Mouse (Mus musculus) heart, embryonic 14.5 days (tissue): ENCODE measurements at regions not wholly inside any gene's neighbourhood (a gene's known extent, or its start where the extent isn't known, plus 50 kb on each side); places are given as distances from the start of the nearest gene placed in this dataset.

Source experiments
- ATAC-seq: fragments of 200-750 bp; cut with Nextera tagmentation; 2 replicates; pipeline ENCODE4 v1.8.0; 2017; ENCODE audit warnings: low read depth, moderate TSS enrichment; ENCODE audit not compliant: insufficient number of reproducible peaks, insufficient read depth, low FRiP score
- H3K27ac ChIP-seq, 2 experiments: fragments of 200-500 bp in 1 of 2; fragments of 300-500 bp in 1 of 2; sonication (generic) in 1 of 2; replicated peaks in 1 of 2; 2 replicates each; pipeline ENCODE4 v1.5.1; 2012 to 2014; ENCODE audit warnings: low read depth in 2 of 2, low read length in 2 of 2, control low read depth in 1 of 2, mild to moderate bottlenecking in 1 of 2, mixed read lengths in 1 of 2; ENCODE audit not compliant: control insufficient read depth in 1 of 2, insufficient read depth in 1 of 2
- H3K27me3 ChIP-seq: fragments of 300-500 bp; sonication (generic); 2 replicates; pipeline ENCODE4 v1.6.1; 2014; ENCODE audit warnings: mild to moderate bottlenecking, low read length, control low read depth; ENCODE audit not compliant: control insufficient read depth, insufficient read depth
- H3K36me3 ChIP-seq: fragments of 300-500 bp; sonication (generic); 2 replicates; pipeline ENCODE4 v1.6.1; 2014; ENCODE audit warnings: mild to moderate bottlenecking, control low read depth, low read length, mixed read lengths; ENCODE audit not compliant: control insufficient read depth, insufficient read depth
- H3K4me1 ChIP-seq, 2 experiments: fragments of 200-500 bp in 1 of 2; fragments of 300-500 bp in 1 of 2; sonication (generic) in 1 of 2; 2 replicates each; pipeline ENCODE4 v1.6.1; 2012 to 2014; ENCODE audit warnings: low read length in 2 of 2, control low read depth in 1 of 2, mixed read lengths in 1 of 2; ENCODE audit not compliant: control insufficient read depth in 2 of 2, insufficient read depth in 2 of 2
- H3K4me2 ChIP-seq: fragments of 300-500 bp; sonication (generic); 2 replicates; pipeline ENCODE4 v1.6.1; 2014; ENCODE audit warnings: mild to moderate bottlenecking, low read length
- H3K4me3 ChIP-seq, 2 experiments: fragments of 200-500 bp in 1 of 2; fragments of 300-500 bp in 1 of 2; sonication (generic) in 1 of 2; 2 replicates each; pipeline ENCODE4 v1.5.1; 2012 to 2014; ENCODE audit warnings: low read length in 2 of 2, mild to moderate bottlenecking in 2 of 2, control low read depth in 1 of 2, low read depth in 1 of 2, moderate library complexity in 1 of 2; ENCODE audit not compliant: control insufficient read depth in 1 of 2, insufficient read depth in 1 of 2
- H3K9ac ChIP-seq: fragments of 300-500 bp; sonication (generic); 2 replicates; pipeline ENCODE4 v1.6.1; 2014; ENCODE audit warnings: mild to moderate bottlenecking, low read length
- H3K9me3 ChIP-seq: fragments of 300-500 bp; sonication (generic); 2 replicates; pipeline ENCODE4 v1.6.1; 2016; ENCODE audit warnings: low read length, control low read depth; ENCODE audit not compliant: control insufficient read depth
- WGBS: fragments of 180-500 bp; shearing (Covaris S2); extraction: QIAGEN DNeasy Blood & Tissue Kit; methylation state at CpG from one replicate; pipeline ENCODE4 v1.1.7; 2014; 5-methylcytosine and 5-hydroxymethylcytosine counted together

DNA sequence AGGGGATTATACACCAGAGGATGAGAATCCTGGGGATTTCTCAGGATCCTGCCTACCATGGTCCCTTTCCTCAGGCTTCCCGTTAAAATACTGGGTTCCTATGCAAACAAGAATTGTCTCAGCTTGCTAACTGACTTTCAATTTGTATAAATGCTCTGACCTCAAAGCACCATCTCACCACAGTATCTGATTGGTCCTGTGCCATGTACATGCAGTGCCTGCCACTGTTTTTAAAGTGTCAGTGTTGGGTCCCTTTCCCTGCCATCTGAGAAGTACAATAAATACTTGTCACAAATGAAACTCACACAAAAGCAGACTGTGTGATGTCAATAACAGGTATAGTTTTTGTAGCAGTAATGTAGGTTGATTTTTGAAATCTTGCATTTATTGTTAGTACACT is 109.1 kb upstream of the Mef2c start:
- no peaks in the 10 kb centered on the region for H3K4me1 ChIP-seq
- no peak overlapping the region for H3K4me3 ChIP-seq
- no peak overlapping the region for H3K9ac ChIP-seq
- H3K27me3 ChIP-seq: no peaks in the 10 kb centered on the region
- H3K36me3 ChIP-seq: no peaks in the 10 kb centered on the region
- WGBS: 38% methylated on average over 1 of the region's 1 CpGs
- no peak overlapping the region for H3K4me2 ChIP-seq
- H3K9me3 ChIP-seq: no peaks in the 10 kb centered on the region
- no peak overlapping the region for H3K27ac ChIP-seq
- ATAC-seq: no peak

DNA sequence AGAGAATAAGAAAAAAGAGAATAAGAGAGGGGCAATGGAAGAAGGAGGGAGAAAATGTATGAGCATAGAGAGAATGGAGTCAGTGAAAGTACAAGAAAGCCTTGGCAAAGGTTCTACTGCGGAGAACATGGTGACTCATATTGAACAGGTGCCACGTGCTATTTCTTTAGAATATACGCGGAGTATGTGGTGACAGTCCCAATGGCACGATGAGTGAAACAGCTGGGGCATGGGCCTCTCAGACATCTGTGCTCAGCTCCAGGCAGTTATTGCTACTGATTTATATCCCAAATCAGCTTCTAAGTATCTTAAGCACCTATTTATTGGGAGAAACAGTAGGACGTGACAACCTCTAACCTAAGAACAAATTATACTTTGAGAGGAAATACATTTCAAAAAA is 104.5 kb upstream of the Mef2c start:
- no peaks in the 10 kb centered on the region for H3K27me3 ChIP-seq
- WGBS: 89% methylated on average over 6 of the region's 6 CpGs
- no peak overlapping the region for H3K4me2 ChIP-seq
- H3K4me1 ChIP-seq: no peaks in the 10 kb centered on the region
- no peak overlapping the region for H3K27ac ChIP-seq
- H3K4me3 ChIP-seq: no peak overlapping the region
- no peaks in the 10 kb centered on the region for H3K9me3 ChIP-seq
- no peak overlapping the region for H3K9ac ChIP-seq
- H3K36me3 ChIP-seq: no peaks in the 10 kb centered on the region
- ATAC-seq: no peak

DNA sequence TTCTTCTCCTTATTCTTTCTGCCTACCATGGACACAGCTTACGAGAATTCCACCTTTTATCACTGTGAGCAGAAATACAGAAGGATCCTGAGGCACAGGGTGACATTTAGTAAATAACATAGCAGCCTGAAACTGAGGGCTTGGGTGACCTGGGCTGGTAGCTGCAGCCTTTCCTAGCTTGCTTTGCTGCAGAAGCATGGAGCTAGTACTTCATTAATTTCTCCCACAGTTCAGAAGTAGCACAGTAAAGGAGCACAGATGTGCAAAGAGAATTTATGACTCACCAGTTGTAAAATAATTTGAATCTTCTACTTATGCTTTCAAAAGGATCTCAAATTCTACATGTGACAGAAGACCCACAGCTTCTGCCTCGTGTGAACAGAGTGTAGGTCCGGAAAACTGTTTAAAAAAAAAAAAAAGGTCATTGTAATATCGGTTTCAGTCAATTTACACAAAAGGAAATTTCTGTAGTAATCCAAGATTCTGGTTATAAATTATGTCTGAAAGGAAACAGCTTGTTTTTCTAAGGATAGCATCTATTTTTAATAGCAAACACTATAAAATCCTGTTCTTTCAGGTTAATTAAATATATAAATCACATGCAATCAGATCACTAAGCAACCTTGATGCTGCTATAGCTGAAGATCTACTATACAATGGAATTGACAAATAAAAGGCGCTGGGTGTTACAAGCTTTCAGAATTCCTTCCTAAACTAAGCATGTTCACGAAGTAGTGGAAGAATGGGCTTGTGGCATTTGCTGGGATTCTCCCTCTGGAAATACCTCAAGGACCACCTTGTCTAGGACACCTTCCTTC is 64.0 kb upstream of the Mef2c start:
- H3K4me1 ChIP-seq: no peaks in the 10 kb centered on the region
- H3K27ac ChIP-seq: no peak overlapping the region
- no peak overlapping the region for H3K9ac ChIP-seq
- 77% methylated on average over 6 of the region's 6 CpGs for WGBS
- H3K27me3 ChIP-seq: no peaks in the 10 kb centered on the region
- H3K4me3 ChIP-seq: no peak overlapping the region
- H3K4me2 ChIP-seq: no peak overlapping the region
- no peaks in the 10 kb centered on the region for H3K9me3 ChIP-seq
- H3K36me3 ChIP-seq: no peaks in the 10 kb centered on the region
- ATAC-seq: no peak

DNA sequence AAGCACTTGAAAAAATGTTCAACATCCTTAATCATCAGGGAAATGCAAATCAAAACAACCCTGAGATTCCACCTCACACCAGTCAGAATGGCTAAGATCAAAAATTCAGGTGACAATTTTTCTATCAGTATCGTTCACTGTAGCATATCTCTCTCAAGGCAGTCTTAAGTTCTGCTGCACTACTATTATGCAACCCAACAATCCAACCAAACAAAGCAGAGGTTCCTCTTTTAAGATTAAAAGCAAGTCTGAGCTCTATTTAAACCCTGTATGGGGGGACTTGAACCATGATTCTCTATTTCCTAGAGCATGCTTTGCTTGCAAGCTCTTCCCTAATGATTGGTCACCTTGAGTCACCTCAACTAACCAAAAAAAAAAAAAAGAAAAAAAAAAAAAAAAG is 59.6 kb upstream of the Mef2c start:
- no peak for ATAC-seq
- H3K4me3 ChIP-seq: no peak overlapping the region
- H3K36me3 ChIP-seq: no peaks in the 10 kb centered on the region
- no peak overlapping the region for H3K9ac ChIP-seq
- H3K4me2 ChIP-seq: no peak overlapping the region
- no peak overlapping the region for H3K27ac ChIP-seq
- H3K9me3 ChIP-seq: no peaks in the 10 kb centered on the region
- H3K4me1 ChIP-seq: no peaks in the 10 kb centered on the region
- H3K27me3 ChIP-seq: no peaks in the 10 kb centered on the region
- 88% methylated on average over 1 of the region's 1 CpGs for WGBS

DNA sequence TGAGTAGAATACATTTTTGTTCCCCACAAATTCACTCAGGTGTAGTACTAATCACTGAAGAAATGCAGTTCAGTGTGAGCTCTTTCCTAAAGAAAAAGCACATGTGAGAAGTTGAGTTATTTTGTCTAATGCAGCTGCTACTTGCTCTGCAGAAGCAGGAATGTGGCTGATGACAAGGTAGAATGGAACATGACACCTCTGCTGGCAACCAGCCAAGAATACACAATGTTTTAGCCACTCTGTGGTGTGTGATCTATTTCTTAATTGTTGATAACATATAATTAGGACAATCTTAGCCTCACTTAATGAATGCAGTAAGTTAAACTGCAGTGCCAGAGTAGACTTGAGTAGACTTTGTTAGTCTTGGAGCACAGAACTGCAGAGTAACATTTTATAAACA is 53.0 kb upstream of the Mef2c start:
- no peak overlapping the region; a peak in 1 of 4 replicates for H3K27ac ChIP-seq
- no peak overlapping the region for H3K4me3 ChIP-seq
- no peaks in the 10 kb centered on the region for H3K36me3 ChIP-seq
- H3K27me3 ChIP-seq: no peaks in the 10 kb centered on the region
- no peaks in the 10 kb centered on the region for H3K9me3 ChIP-seq
- H3K4me1 ChIP-seq: peaks cover 0 to 9% of the 10 kb centered on the region in 2 experiments; a peak in 1 of 4 replicates
- H3K4me2 ChIP-seq: no peak overlapping the region
- ATAC-seq: no peak
- H3K9ac ChIP-seq: no peak overlapping the region

DNA sequence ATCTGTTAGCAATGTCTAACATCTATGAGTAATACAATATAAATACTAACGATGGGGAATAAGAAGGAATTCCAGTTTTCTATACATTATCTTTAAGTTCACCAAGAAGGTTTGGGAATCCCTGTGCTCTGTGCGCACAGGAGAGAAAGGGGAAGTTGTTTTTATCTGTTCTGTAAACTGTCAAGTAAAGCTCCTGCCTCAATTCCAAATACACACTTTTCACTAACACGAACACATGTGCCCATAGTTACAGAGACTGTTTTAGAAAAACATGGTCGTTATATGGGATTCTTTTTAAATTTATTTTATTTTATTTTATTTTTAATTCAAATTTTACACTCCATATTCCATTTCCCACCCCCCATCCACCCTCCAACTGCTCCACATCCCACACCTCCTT is 50.8 kb upstream of the Mef2c start:
- H3K9ac ChIP-seq: no peak overlapping the region
- no peak overlapping the region for H3K27ac ChIP-seq
- no peak for ATAC-seq
- no peaks in the 10 kb centered on the region for H3K36me3 ChIP-seq
- H3K27me3 ChIP-seq: no peaks in the 10 kb centered on the region
- H3K4me2 ChIP-seq: no peak overlapping the region
- 80% methylated on average over 4 of the region's 4 CpGs for WGBS
- peaks cover 0 to 9% of the 10 kb centered on the region in 2 experiments; a peak in 1 of 4 replicates for H3K4me1 ChIP-seq
- H3K9me3 ChIP-seq: no peaks in the 10 kb centered on the region
- no peak overlapping the region for H3K4me3 ChIP-seq
